Mouse (Mus musculus): ENCODE data around the gene Pomc.
"Not testable (repeated sequence)": the region's sequence is repeated elsewhere in the genome, so short reads cannot be mapped to it uniquely, and the experiment has no call there.

Gene Pomc

DNA sequence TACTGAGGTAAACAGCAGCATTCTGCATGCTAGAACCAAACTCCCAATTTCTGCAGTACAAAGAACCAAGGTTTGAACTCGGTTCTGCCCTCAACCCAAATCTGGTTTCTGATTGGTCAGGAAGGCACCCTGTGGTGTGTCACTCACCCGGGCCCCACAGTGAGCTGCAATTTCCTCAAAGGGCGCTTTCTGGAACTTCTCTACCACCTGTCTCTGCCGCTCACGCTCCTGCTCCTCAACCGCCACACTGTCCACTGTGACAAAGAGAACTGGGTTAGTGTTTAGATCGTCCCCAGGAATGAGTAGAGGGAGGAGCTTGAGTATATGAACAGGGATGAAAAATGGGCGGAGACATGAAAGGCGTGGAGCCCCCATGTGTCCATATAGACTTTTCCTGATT, 13.6 kb downstream of the Pomc start:
- DNase-seq (ENCODE audit: low spot score in 2 of 2): no peak

GRCm38 (mm10) chr12:3973169-3973568, 18.4 kb downstream of the Pomc start:
- DNase-seq (ENCODE audit: low spot score in 2 of 2): not testable (repeated sequence)

GRCm38 (mm10) chr12:3980991-3981349, 26.2 kb downstream of the Pomc start:
- no peak for DNase-seq (ENCODE audit: low spot score in 2 of 2)

GRCm38 (mm10) chr12:3981350-3982131, 26.8 kb downstream of the Pomc start:
- DNase-seq (ENCODE audit: low spot score in 2 of 2): peak; percentile 70 to 73

DNA sequence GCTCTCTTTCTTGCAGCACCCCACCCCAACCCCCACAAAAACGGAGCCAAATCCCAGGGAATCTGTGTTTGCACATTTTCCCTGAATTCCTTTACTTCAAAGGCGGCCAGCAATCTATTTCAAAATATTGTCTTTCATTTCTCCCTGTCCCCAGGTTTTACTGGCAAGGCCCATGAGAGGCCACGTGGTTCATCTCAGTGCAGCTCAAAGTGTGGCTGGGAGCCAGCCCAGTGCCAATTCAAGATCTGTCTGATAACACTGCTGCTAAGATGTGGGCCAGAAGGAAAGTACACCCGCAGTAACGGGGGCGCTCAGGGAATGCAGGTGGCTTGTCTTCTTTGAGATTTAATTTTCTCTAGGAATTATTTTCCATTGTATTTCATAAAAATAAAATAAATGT, 27.5 kb downstream of the Pomc start:
- peak in 1 of 2 experiments; percentile 46 for DNase-seq (ENCODE audit: low spot score in 2 of 2)

DNA sequence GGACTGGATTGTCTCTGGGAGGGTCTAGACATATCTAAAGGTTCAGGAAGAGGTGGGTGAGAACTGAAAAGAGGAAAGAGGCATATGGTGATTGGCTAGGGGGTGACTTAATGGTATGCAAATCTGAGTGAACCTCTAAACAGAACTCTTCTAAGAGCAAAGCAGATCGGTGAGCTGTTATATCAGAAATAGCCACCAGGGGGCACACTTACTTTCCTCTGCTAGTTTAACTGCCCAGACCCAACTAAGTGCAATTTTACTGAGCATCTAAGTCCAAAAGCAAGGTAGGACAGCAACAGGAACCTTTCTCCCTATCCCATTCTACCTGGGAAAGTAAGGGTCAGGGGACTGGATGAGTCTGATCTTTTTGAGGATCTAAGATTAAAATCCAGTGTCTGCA, 29.0 kb downstream of the Pomc start:
- DNase-seq (ENCODE audit: low spot score in 2 of 2): peak in 1 of 2 experiments; percentile 76

DNA sequence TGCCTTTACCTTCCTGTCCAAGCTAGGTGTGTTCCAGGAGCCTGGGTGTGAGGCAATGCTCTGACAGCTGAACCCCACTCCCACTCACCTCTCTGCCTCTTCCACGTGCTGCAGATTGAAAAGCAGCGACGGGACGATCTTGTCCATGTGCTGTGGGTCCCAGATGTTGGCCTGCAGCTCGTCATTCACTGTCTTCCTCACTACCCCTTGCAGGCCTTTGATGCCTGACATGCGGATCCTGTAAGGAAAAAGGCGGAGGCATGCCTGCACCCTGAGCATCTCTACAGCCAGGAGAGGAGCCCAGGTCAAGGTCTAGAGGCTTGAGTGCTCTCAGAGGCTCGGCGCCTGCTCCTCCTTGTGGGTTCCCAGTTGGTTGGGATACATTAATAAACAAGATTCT, 29.7 kb downstream of the Pomc start:
- no peak for DNase-seq (ENCODE audit: low spot score in 2 of 2)

DNA sequence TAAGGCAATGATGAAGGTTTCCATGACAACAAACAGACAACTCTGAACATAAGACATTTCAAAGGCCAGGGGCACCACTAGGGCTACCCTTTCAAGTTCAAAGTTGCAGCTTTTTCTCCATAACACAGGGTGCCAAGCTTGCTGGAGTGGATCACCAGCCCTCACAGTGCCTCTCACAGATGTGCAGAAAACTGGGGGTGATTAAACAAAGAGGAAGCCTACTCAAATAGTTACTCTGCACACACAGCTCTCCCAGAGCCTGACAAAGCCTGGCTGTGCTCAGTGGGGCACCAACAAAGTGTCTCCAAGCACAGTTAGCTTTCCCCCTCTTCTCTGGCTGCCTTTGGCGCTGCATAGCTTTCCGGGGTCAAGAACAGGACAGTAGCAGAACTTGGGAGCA, 35.2 kb downstream of the Pomc start:
- DNase-seq (ENCODE audit: low spot score in 2 of 2): no peak

GRCm38 (mm10) chr12:3991047-3991446, 36.3 kb downstream of the Pomc start:
- no peak for DNase-seq (ENCODE audit: low spot score in 2 of 2)

DNA sequence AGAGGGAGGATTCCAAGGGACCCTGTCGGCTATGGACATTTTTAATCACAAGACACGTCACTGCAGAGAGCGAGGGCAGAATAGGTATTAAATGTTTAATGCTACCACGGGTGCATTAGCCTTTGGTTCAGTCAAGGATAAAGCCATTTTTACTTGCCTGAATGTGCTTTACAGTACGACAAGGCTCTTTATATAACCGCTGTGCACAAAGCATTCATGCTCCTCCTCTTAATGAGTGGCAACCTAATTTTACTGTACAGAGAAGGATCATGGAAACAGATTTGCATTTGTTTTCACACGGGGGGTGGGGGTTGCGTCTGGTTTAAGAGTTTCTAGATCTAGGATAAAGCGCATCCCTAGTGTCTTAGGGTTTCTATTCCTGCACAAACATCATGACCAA, 42.0 kb downstream of the Pomc start:
- no peak for DNase-seq (ENCODE audit: low spot score in 2 of 2)

GRCm38 (mm10) chr12:4000406-4000805, 45.7 kb downstream of the Pomc start:
- no peak for DNase-seq (ENCODE audit: low spot score in 2 of 2)

DNA sequence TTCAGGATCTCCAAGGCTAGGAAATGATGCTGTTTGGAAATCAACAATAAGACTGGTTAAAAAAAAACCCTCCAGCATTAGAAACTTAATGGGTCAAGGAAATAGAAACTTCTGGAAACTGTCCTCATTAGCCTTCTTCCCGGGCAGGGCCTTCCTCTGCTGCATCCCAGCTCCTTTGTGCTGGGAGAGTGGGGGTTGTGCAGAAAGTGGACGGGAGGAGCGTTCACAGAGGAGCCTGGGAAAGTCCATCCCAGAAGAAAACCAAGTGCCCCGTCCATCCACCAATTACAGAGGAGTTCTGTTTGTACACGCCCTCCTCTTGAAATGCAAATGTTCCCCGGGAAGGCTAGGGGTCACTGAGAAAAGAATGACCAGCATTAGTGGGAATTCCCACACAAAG, 49.9 kb downstream of the Pomc start:
- no peak for DNase-seq (ENCODE audit: low spot score in 2 of 2)

GRCm38 (mm10) chr12:4006079-4006478, 51.3 kb downstream of the Pomc start:
- no peak for DNase-seq (ENCODE audit: low spot score in 2 of 2)

DNA sequence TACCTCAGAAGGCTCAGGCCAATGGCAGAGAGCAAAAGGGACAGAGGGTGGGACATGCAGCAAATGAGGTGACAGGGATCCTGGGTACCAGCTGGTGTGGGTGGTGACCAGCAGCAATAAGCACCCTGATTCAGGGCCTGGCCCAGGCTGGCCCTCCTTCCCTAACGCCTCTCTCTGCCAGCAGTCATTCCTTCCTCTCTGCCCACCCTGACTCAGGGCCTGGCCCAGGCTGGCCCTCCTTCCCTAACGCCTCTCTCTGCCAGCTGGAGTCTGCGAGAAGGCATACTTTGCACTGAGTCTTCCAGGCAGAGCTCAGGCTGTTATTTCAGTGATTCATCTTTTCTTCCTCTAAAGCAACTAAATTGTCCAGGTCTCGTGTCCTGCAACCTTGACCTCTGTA, 52.4 kb downstream of the Pomc start:
- DNase-seq (ENCODE audit: low spot score in 2 of 2): peak in 1 of 2 experiments; percentile 41

DNA sequence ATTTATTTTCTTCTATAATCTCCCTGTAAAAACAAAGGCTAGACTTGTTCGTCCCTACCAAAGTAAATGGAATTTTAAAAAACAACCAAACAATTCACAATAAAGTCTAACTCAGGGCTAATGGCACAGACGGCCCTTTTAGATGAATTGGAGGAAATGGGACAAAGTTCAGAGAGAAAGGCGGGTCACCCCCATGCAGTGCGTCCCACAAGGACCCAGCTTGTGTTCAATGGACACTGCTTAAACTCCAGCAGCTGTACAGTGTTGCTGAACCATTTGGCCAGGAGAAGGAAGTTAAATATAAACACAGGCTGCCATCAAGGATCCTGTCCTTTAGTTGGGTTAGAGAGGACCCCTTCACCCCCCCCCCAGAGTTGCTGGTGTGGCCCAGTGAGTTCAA, 53.0 kb downstream of the Pomc start:
- DNase-seq (ENCODE audit: low spot score in 2 of 2): no peak

GRCm38 (mm10) chr12:4008731-4009130, 54.0 kb downstream of the Pomc start:
- no peak for DNase-seq (ENCODE audit: low spot score in 2 of 2)

Data from frontal cortex, postnatal 10 days (tissue).